Mouse (Mus musculus) midbrain, embryonic 15.5 days (tissue): ENCODE data around the gene Dpy19l3. TPM values are rescaled to one million over a fixed set of nuclear protein-coding genes. Genes with fewer than 3 reads are reported as not detected.

Experiments used
- ATAC-seq: fragments of 200-750 bp; cut with Nextera tagmentation; replicated peaks from 2 replicates; pipeline ENCODE4 v1.8.0; 2017; ENCODE audit warnings: moderate TSS enrichment
- H3K27ac ChIP-seq: fragments of 300-500 bp; sonication (generic); 2 replicates; pipeline ENCODE4 v1.5.1; 2015; ENCODE audit warnings: mild to moderate bottlenecking, inconsistent platforms
- H3K27me3 ChIP-seq: fragments of 300-500 bp; sonication (generic); replicated peaks from 2 replicates; pipeline ENCODE4 v1.6.1; 2015; ENCODE audit warnings: inconsistent platforms
- H3K36me3 ChIP-seq: fragments of 300-500 bp; sonication (generic); replicated peaks from 2 replicates; pipeline ENCODE4 v1.6.1; 2015; ENCODE audit warnings: inconsistent platforms
- H3K4me1 ChIP-seq: fragments of 300-500 bp; sonication (generic); 2 replicates; pipeline ENCODE4 v1.6.1; 2015; ENCODE audit warnings: inconsistent platforms
- H3K4me2 ChIP-seq: fragments of 300-500 bp; sonication (generic); 2 replicates; pipeline ENCODE4 v1.6.1; 2015; ENCODE audit warnings: inconsistent platforms, mild to moderate bottlenecking, moderate library complexity
- H3K4me3 ChIP-seq: fragments of 300-500 bp; sonication (generic); 2 replicates; pipeline ENCODE4 v1.5.1; 2015; ENCODE audit warnings: mild to moderate bottlenecking, inconsistent platforms
- H3K9ac ChIP-seq: fragments of 300-500 bp; sonication (generic); 2 replicates; pipeline ENCODE4 v1.6.1; 2015; ENCODE audit warnings: mild to moderate bottlenecking, inconsistent platforms
- H3K9me3 ChIP-seq: fragments of 300-500 bp; sonication (generic); 2 replicates; pipeline ENCODE4 v1.6.1; 2016; ENCODE audit warnings: inconsistent platforms
- WGBS: fragments of 180-500 bp; shearing (Covaris S2); methylation state at CpG from one replicate; pipeline ENCODE4 v1.1.7; 2015; ENCODE audit warnings: mixed read lengths; 5-methylcytosine and 5-hydroxymethylcytosine counted together
- polyA plus RNA-seq: library from polyadenylated mRNA; unstranded; fragments of >200 nt; fragmentation: Nextera tagmentation; extraction: Ambion mirVana; gene quantifications from 2 replicates; pipeline ENCODE4 v1.2.1, GENCODE M21; 2015

Dpy19l3 gene
- polyA plus RNA-seq, 1 experiment from 2014 or later = 39.6 TPM

- Histone ChIP-seq H3K27ac (no peak overlapping the region), H3K27me3 (no peaks in the 10 kb centered on the region), H3K36me3 (peaks cover 13% of the 10 kb centered on the region; the same call in 1 of the 2 replicates), H3K4me2 (no peak overlapping the region), H3K4me1 (no peaks in the 10 kb centered on the region), H3K9me3 (no peaks in the 10 kb centered on the region), H3K9ac (no peak overlapping the region), H3K4me3 (no peak overlapping the region)
- 92% methylated on average over 8 of the region's 8 CpGs for WGBS
- ATAC-seq = no peak
Observed at GRCm38 (mm10) chr7:35772347-35772746, 18.1 kb upstream of the Dpy19l3 start.

DNA sequence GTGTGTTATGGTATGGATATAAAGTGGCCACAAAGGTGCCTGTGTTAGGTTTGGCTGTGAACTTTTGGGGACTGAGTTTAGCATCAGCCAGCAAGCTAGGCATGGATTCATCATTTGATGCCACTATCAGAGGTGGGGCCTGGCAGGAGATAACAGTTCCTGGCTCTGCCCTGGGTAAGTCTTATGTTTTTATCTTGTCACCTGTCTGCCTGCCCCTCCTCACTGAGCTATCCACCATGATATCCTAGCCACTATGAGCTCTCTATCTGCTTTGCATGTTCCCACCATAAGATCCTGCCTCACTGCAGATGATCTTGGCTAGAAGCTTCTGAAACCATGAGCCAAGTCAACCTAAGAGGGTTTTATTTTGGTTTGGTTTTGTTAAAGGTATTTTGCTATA lies 16.9 kb upstream of the Dpy19l3 start:
- Histone ChIP-seq H3K4me1 (no peaks in the 10 kb centered on the region), H3K9me3 (no peaks in the 10 kb centered on the region), H3K36me3 (peaks cover 13% of the 10 kb centered on the region; the same call in 1 of the 2 replicates), H3K9ac (no peak overlapping the region), H3K4me3 (no peak overlapping the region), H3K4me2 (no peak overlapping the region), H3K27ac (no peak overlapping the region), H3K27me3 (no peaks in the 10 kb centered on the region)
- ATAC-seq = no peak

DNA sequence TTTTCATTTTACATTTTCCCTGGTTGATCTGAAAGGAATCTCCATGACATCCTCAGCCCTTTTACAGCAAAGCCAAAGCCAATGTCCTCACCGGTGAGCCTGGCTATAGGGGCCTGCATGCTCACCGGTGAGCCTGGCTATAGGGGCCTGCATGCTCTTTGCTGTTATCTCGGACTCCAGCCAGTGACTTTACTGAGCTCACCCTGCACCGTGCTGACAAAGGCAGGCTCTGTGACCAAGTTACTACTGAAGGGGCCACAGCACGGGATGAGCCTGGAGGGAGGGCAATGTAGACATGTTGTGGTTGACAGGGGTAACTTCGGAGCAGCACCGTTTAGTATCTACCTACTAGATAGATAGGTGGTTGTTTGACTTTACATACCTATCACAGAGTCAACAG lies 15.9 kb upstream of the Dpy19l3 start:
- Histone ChIP-seq H3K4me2 (no peak overlapping the region), H3K27me3 (no peaks in the 10 kb centered on the region), H3K9ac (no peak overlapping the region), H3K4me1 (no peaks in the 10 kb centered on the region), H3K36me3 (peaks cover 4% of the 10 kb centered on the region; the same call in 1 of the 2 replicates), H3K4me3 (no peak overlapping the region), H3K9me3 (no peaks in the 10 kb centered on the region), H3K27ac (no peak overlapping the region)
- ATAC-seq = no peak
- WGBS = 88% methylated on average over 7 of the region's 7 CpGs

GRCm38 (mm10) chr7:35764461-35764860 lies 10.2 kb upstream of the Dpy19l3 start:
- ATAC-seq = no peak
- no peak overlapping the region for H3K4me3 ChIP-seq
- H3K4me2 ChIP-seq = no peak overlapping the region
- WGBS = 90% methylated on average over 11 of the region's 11 CpGs
- no peak overlapping the region for H3K27ac ChIP-seq
- no peak overlapping the region for H3K9ac ChIP-seq
- H3K9me3 ChIP-seq = no peaks in the 10 kb centered on the region
- no peaks in the 10 kb centered on the region for H3K27me3 ChIP-seq
- H3K36me3 ChIP-seq = no peaks in the 10 kb centered on the region
- H3K4me1 ChIP-seq = no peaks in the 10 kb centered on the region

GRCm38 (mm10) chr7:35761801-35762200 lies 7.5 kb upstream of the Dpy19l3 start:
- 69% methylated on average over 5 of the region's 5 CpGs for WGBS
- H3K9me3 ChIP-seq = no peaks in the 10 kb centered on the region
- H3K9ac ChIP-seq = no peak overlapping the region
- no peaks in the 10 kb centered on the region for H3K27me3 ChIP-seq
- no peak overlapping the region for H3K27ac ChIP-seq
- no peak for ATAC-seq
- H3K4me1 ChIP-seq = no peaks in the 10 kb centered on the region
- no peak overlapping the region for H3K4me2 ChIP-seq
- H3K36me3 ChIP-seq = no peaks in the 10 kb centered on the region
- no peak overlapping the region for H3K4me3 ChIP-seq

GRCm38 (mm10) chr7:35759602-35760001 lies 5.3 kb upstream of the Dpy19l3 start:
- ATAC-seq = no peak
- Histone ChIP-seq H3K36me3 (no peaks in the 10 kb centered on the region), H3K27me3 (no peaks in the 10 kb centered on the region), H3K9me3 (no peaks in the 10 kb centered on the region), H3K4me3 (no peak overlapping the region), H3K4me1 (peaks cover 4% of the 10 kb centered on the region), H3K4me2 (no peak overlapping the region), H3K27ac (no peak overlapping the region), H3K9ac (no peak overlapping the region)
- WGBS = 12% methylated on average over 2 of the region's 2 CpGs

DNA sequence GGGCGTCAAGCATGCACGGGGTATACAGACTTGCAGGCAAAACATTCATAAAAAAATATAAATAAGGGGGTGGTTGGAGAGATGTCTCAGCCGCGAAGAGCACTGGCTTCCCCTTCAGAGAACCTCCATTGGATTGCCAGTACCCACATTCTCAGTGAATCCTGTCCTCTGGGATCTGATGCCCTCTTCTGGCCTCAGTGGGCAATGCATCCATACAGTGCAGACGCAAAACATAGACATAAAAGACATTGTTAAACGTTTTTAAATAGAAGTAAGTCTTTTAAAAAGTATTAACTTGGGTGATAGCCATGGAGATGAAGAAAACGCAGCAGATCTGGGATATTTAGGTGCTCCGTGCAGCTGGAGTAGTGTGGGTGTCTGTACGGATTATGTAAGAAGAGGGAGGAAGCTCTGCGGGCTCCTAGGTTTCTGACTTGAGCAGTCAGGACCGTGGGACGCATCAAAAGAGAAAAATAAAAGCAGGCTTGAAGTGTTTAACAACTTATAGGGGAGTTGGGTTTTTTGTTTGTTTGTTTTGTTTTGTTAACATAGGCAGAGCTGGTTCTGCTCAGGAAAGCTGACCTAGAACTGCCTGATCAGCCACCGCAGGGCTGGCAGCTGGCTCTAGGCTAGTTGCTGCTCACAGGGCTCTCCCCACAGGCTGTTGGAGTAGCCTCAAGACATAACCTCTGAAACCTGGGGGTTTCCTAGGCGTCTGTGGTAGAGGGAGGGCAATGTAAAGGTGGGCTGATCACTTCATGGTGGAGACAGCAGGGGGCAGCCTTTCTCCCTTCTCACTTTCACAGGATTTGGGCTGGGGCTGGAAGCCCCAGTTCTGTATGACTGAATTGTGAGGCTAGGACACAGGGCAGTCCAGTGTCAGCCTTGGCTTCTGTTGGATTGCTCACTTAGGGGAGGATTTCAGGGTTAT lies 2.5 kb upstream of the Dpy19l3 start:
- 40% methylated on average over 14 of the region's 14 CpGs for WGBS
- peaks cover 18% of the 10 kb centered on the region for H3K4me1 ChIP-seq
- H3K9ac ChIP-seq = no peak overlapping the region
- no peak overlapping the region for H3K4me2 ChIP-seq
- H3K27me3 ChIP-seq = no peaks in the 10 kb centered on the region
- ATAC-seq = no peak
- no peaks in the 10 kb centered on the region for H3K9me3 ChIP-seq
- no peaks in the 10 kb centered on the region for H3K36me3 ChIP-seq
- no peak overlapping the region for H3K4me3 ChIP-seq
- H3K27ac ChIP-seq = no peak overlapping the region

- 64% methylated on average over 4 of the region's 4 CpGs for WGBS
- ATAC-seq = no peak; the same call in 1 of the 2 replicates
- Histone ChIP-seq H3K9me3 (no peaks in the 10 kb centered on the region), H3K36me3 (peaks cover under 1% of the 10 kb centered on the region), H3K9ac (peak overlapping the region; percentile 74), H3K4me2 (peak overlapping the region; percentile 91), H3K4me3 (peak overlapping the region; percentile 92), H3K4me1 (peaks cover 18% of the 10 kb centered on the region), H3K27ac (peak overlapping the region; percentile 68), H3K27me3 (no peaks in the 10 kb centered on the region)
Observed at GRCm38 (mm10) chr7:35754886-35755168, 573 bp upstream of the Dpy19l3 start.

GRCm38 (mm10) chr7:35753319-35754032 lies 778 bp downstream of the Dpy19l3 start:
- Histone ChIP-seq H3K9me3 (no peaks in the 10 kb centered on the region), H3K4me1 (peaks cover 18% of the 10 kb centered on the region), H3K27me3 (no peaks in the 10 kb centered on the region), H3K36me3 (peaks cover 14% of the 10 kb centered on the region), H3K27ac (no peak overlapping the region), H3K4me2 (peak overlapping the region; percentile 91), H3K4me3 (peak overlapping the region; percentile 92), H3K9ac (peak overlapping the region; percentile 74)
- WGBS = under 1% methylated on average over 15 of the region's 15 CpGs
- ATAC-seq = peak; percentile 55

- no peak overlapping the region for H3K27ac ChIP-seq
- no peaks in the 10 kb centered on the region for H3K9me3 ChIP-seq
- no peak for ATAC-seq
- no peak overlapping the region for H3K9ac ChIP-seq
- no peak overlapping the region for H3K4me2 ChIP-seq
- H3K27me3 ChIP-seq = no peaks in the 10 kb centered on the region
- H3K36me3 ChIP-seq = peaks cover 24% of the 10 kb centered on the region
- H3K4me3 ChIP-seq = no peak overlapping the region
- H3K4me1 ChIP-seq = peaks cover 20% of the 10 kb centered on the region
- WGBS = 96% methylated on average over 9 of the region's 9 CpGs
Observed at GRCm38 (mm10) chr7:35750873-35751272, 3.4 kb downstream of the Dpy19l3 start.

GRCm38 (mm10) chr7:35747397-35747964 lies 6.8 kb downstream of the Dpy19l3 start:
- Histone ChIP-seq H3K36me3 (peaks cover 26% of the 10 kb centered on the region), H3K27me3 (no peaks in the 10 kb centered on the region), H3K9ac (no peak overlapping the region), H3K4me3 (no peak overlapping the region), H3K4me2 (no peak overlapping the region), H3K9me3 (no peaks in the 10 kb centered on the region), H3K4me1 (0 out of 2 replicates have a peak, but pooled peaks cover 2% of the 10 kb centered on the region), H3K27ac (no peak overlapping the region)
- ATAC-seq = peak; percentile 81
- 37% methylated on average over 14 of the region's 14 CpGs for WGBS

DNA sequence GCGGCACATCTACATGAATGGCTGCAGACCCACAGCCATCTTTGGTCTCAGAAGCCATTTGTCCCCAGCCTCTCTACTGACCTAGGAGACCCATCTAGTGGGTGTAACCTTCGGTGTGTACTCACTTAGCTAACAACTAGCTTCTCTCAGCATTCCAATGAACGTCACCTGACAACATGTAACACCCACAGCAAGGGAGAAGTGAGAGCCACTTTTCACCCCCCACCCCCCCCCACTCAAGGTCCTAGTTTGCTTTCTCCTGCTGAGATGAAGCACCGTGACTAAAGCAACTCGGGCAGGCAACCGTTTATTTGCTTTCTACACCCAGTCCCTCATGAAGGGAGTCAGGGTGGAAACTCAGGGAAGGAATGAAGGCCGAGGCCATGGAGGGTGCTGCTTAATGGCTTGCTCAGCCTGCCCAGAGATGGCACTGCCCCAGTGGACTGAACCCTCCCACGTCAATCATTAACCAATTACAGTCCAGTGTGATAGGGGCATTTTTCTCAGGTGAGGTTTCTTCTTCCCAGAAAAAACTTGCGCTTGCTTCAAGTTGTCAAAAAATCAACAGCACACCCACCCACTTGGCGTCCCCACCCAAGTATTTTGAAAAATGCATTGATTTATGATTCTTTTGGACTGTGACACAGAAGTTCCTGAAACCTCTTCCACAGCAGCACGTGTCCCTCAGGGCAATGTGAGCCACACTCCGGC lies 7.4 kb downstream of the Dpy19l3 start:
- Histone ChIP-seq H3K27me3 (no peaks in the 10 kb centered on the region), H3K36me3 (peaks cover 26% of the 10 kb centered on the region), H3K9ac (no peak overlapping the region), H3K4me3 (no peak overlapping the region), H3K4me2 (no peak overlapping the region), H3K27ac (no peak overlapping the region), H3K4me1 (0 out of 2 replicates have a peak, but pooled peaks cover 2% of the 10 kb centered on the region), H3K9me3 (no peaks in the 10 kb centered on the region)
- no peak for ATAC-seq
- WGBS = 67% methylated on average over 12 of the region's 12 CpGs
